Mouse (Mus musculus) E14TG2a.4 (cell line): ENCODE measurements at regions not wholly inside any gene's neighbourhood (a gene's known extent, or its start where the extent isn't known, plus 50 kb on each side); places are given as distances from the start of the nearest gene placed in this dataset.

Source experiments
- H3K27me3 ChIP-seq: 2 replicates; pipeline ENCODE4 v1.6.1; 2014; ENCODE audit warnings: low read length, control low read depth; ENCODE audit not compliant: insufficient read depth
- H3K36me3 ChIP-seq: 2 replicates; pipeline ENCODE4 v1.6.1; 2014; ENCODE audit warnings: low read length, control low read depth; ENCODE audit not compliant: insufficient read depth
- H3K4me1 ChIP-seq: replicated peaks from 2 replicates; pipeline ENCODE4 v1.6.1; 2014; ENCODE audit warnings: low read depth, low read length, control low read depth
- H3K4me3 ChIP-seq: replicated peaks from 2 replicates; pipeline ENCODE4 v1.5.1; 2014; ENCODE audit warnings: mild to moderate bottlenecking, low read length
- H3K9me3 ChIP-seq: 2 replicates; pipeline ENCODE4 v1.6.1; 2014; ENCODE audit warnings: low read length, control low read depth
- CTCF ChIP-seq: conservative IDR thresholded peaks from 2 replicates; pipeline ENCODE4 v1.5.1; 2014; ENCODE audit warnings: low read length
- NANOG ChIP-seq: IDR thresholded peaks from 2 replicates; pipeline ENCODE4 v1.6.1; 2014; ENCODE audit warnings: borderline replicate concordance, low read length, mixed read lengths
- POU5F1 ChIP-seq: IDR thresholded peaks from 2 replicates; pipeline ENCODE4 v1.6.1; 2014; ENCODE audit warnings: low read length, borderline replicate concordance

GRCm38 (mm10) chr19:59709180-59709579 lies 234.3 kb downstream of the Rab11fip2 start:
- Histone ChIP-seq H3K27me3 (0 out of 2 replicates have a peak, but pooled peaks cover 2% of the 10 kb centered on the region), H3K36me3 (no peaks in the 10 kb centered on the region), H3K4me3 (no peak overlapping the region), H3K9me3 (peaks cover 5% of the 10 kb centered on the region; the same call in 1 of the 2 replicates), H3K4me1 (peaks cover 25% of the 10 kb centered on the region)
- TF ChIP-seq POU5F1 = no peak

GRCm38 (mm10) chr19:59715086-59715485 lies 228.4 kb downstream of the Rab11fip2 start:
- H3K4me3 ChIP-seq = no peak overlapping the region
- H3K27me3 ChIP-seq = no peaks in the 10 kb centered on the region
- H3K36me3 ChIP-seq = no peaks in the 10 kb centered on the region
- TF ChIP-seq CTCF (no peak), NANOG (no peak), POU5F1 (no peak)
- H3K9me3 ChIP-seq = peaks cover 2% of the 10 kb centered on the region; the same call in 1 of the 2 replicates
- H3K4me1 ChIP-seq = no peaks in the 10 kb centered on the region

- no peaks in the 10 kb centered on the region; the same call in 1 of the 2 replicates for H3K27me3 ChIP-seq
- no peak overlapping the region for H3K4me3 ChIP-seq
- H3K4me1 ChIP-seq = no peaks in the 10 kb centered on the region
- TF ChIP-seq POU5F1 (no peak), NANOG (no peak; the same call in 1 of the 2 replicates), CTCF (no peak)
- peaks cover 6% of the 10 kb centered on the region; the same call in 1 of the 2 replicates for H3K9me3 ChIP-seq
- H3K36me3 ChIP-seq = no peaks in the 10 kb centered on the region
These were observed 225.5 kb downstream of the Rab11fip2 start for GRCm38 (mm10) chr19:59717813-59718483.

DNA sequence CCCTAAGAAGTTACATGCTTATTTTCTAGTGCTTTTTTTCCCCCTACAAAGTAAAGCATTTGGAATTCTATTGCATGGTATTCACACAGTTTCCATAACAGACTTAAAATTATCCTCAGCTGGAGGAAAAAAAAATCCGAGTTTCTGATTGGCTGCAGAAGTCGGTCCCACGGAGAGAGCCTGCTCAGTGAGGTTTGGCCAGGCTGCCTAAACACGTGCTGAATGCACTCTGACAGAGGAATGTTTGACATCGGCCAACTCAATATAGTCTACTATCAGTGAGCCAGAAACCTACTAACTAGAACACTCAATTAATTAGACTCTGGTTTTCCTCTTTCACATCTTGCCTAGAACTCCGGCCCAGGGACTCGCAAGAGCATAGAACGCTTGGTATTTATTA lies 204.9 kb downstream of the Rab11fip2 start:
- H3K4me1 ChIP-seq = no peaks in the 10 kb centered on the region
- H3K36me3 ChIP-seq = no peaks in the 10 kb centered on the region
- no peak for TF ChIP-seq POU5F1
- TF ChIP-seq NANOG = no peak
- TF ChIP-seq CTCF = no peak
- no peak overlapping the region for H3K4me3 ChIP-seq
- peaks cover 5% of the 10 kb centered on the region; the same call in 1 of the 2 replicates for H3K27me3 ChIP-seq
- no peaks in the 10 kb centered on the region for H3K9me3 ChIP-seq

DNA sequence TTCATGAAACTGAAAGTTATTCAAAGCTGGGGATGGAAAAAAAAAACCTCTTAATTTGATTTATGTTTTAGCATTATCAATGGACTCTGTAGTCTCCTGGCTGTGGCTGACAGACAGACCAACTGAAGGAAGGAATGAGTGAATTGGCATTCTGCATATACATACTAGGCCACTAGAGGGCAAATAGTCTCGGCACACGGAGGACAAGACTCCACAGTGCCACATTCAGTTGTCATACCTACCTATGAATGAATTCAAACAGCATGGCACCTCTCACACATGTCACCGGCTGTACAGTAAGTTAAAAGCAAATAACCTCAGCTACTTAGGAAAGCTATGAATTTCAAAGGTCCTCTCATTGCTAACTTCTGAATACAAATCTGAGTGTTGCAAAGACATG lies 200.5 kb downstream of the Rab11fip2 start:
- H3K9me3 ChIP-seq = no peaks in the 10 kb centered on the region
- no peak overlapping the region for H3K4me3 ChIP-seq
- H3K4me1 ChIP-seq = no peaks in the 10 kb centered on the region
- TF ChIP-seq CTCF (peak; percentile 37), NANOG (no peak), POU5F1 (no peak)
- no peaks in the 10 kb centered on the region for H3K27me3 ChIP-seq
- H3K36me3 ChIP-seq = no peaks in the 10 kb centered on the region

DNA sequence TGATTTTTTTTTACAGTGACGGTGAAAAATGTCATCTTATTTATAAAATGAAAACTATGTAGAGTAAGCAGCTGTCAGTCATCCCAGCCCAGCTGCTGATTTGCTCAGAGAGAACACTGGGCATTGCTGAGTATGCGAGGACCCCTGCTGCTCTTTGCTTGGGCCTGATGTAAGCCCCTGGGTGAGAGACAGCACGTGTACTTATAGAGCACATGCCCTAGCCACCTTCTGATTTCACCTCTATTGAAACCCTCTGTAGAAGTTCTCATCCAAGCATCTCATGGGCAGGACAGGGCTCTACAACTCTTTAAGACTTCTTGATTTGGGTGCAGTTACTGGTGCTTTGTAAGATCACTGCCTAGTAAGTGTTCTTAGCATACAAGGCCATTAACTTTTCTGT lies 182.2 kb downstream of the Rab11fip2 start:
- H3K36me3 ChIP-seq = no peaks in the 10 kb centered on the region
- H3K4me3 ChIP-seq = no peak overlapping the region
- no peaks in the 10 kb centered on the region for H3K9me3 ChIP-seq
- no peak for TF ChIP-seq POU5F1
- no peak for TF ChIP-seq CTCF
- no peaks in the 10 kb centered on the region for H3K27me3 ChIP-seq
- H3K4me1 ChIP-seq = no peaks in the 10 kb centered on the region

GRCm38 (mm10) chr19:59784401-59785046 lies 158.9 kb downstream of the Rab11fip2 start:
- no peak overlapping the region for H3K4me3 ChIP-seq
- no peaks in the 10 kb centered on the region for H3K36me3 ChIP-seq

DNA sequence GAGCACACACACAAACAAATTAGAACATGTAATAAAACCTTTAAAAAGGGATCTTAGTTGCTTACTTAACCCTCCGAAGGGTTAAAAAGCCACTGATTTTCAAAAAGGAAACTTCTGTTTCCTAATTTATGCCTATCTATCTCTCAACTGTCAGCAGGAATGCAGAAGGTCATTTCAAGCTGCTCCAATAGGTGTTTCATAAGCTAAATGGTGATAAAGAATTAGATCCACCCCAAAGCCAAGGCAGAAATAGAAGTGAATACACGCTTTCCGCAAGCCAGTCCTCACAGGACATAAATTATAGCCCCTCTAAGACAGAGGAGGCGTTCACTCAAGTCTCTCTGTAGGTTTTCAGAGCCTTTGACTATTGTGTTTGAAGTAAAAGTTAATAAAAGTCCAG lies 112.2 kb downstream of the Rab11fip2 start:
- Histone ChIP-seq H3K4me1 (no peaks in the 10 kb centered on the region), H3K9me3 (no peaks in the 10 kb centered on the region), H3K27me3 (0 out of 2 replicates have a peak, but pooled peaks cover 2% of the 10 kb centered on the region), H3K36me3 (no peaks in the 10 kb centered on the region), H3K4me3 (no peak overlapping the region)
- TF ChIP-seq POU5F1 (no peak), NANOG (no peak), CTCF (no peak)

More at GRCm38 (mm10) chr19:59784401-59785046, 158.9 kb downstream of the Rab11fip2 start:
- H3K27me3 ChIP-seq = no peaks in the 10 kb centered on the region
- no peaks in the 10 kb centered on the region for H3K9me3 ChIP-seq
- TF ChIP-seq NANOG = no peak
- no peak for TF ChIP-seq POU5F1
- H3K4me1 ChIP-seq = no peaks in the 10 kb centered on the region

DNA sequence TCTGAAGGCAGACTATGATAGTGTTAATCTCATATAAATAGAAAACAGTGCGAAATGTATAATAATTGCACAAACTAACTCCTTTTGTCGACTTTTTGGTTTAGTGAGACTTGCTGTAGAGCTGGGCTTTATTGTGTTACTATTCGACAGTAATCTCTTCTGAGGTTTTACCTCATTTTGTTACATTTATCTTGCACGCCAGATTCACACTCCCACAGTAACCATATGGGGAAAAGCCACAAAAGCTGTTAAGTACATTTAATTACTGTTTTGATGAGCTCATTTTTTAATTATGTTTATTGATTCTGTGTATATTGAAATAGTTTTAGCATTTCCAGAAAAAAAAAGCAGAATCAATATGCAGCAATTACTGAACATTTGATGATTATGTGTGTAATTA lies 106.3 kb downstream of the Rab11fip2 start:
- no peak for TF ChIP-seq CTCF
- TF ChIP-seq POU5F1 = no peak
- Histone ChIP-seq H3K4me1 (peaks cover 9% of the 10 kb centered on the region), H3K36me3 (no peaks in the 10 kb centered on the region), H3K27me3 (0 out of 2 replicates have a peak, but pooled peaks cover 2% of the 10 kb centered on the region), H3K4me3 (no peak overlapping the region), H3K9me3 (no peaks in the 10 kb centered on the region)
